32 mouse cellular contexts compared by ENCODE assay signal in genomic region chr2:59538031-59538430, GRCm38 (mm10). TPM values are rescaled to one million over a fixed set of nuclear protein-coding genes. Genes with fewer than 3 reads are reported as not detected.
DNase-seq lines count a peak whose midpoint lies in the region; ATAC-seq lines count a peak whose summit lies in the region.
"Had no signal": no experiment of that assay in that cellular context is flagged by ENCODE, and none has a peak within 500 bp of the region (broad histone marks: within the 10 kb centered on the region; RNA-seq: fewer than 3 reads in every experiment).

No protein-coding gene starts in this region.

- no peak for DNase-seq in frontal cortex, postnatal 10 days (ENCODE audit: low spot score in 2 of 2)
- DNase-seq in left cerebral cortex, adult 18-20 months (ENCODE audit: low spot score in 2 of 2) = peak; percentile 6 to 21
- no peak for DNase-seq in left cerebral cortex, adult 11 months (ENCODE audit: low spot score)
- peak; percentile 43 for DNase-seq in embryonic facial prominence, embryonic 10.5 days (ENCODE audit: low spot score)
- no peak for DNase-seq in lung, adult 18-20 months
- DNase-seq: adrenal gland, postnatal 10 days; B cell, adult 2 months; cerebellum, adult 8-10 months; gastrocnemius, postnatal 14 days; heart, adult 18-20 months; heart, postnatal 10 days; kidney, adult 9 months; kidney, postnatal 14 days; lung, adult 2 months; lung, postnatal 14 days; right cerebral cortex, postnatal 4 days; thymus, postnatal 36 days had no signal

- H3K9me3 ChIP-seq in embryonic facial prominence, embryonic 10.5 days = no peaks in the 10 kb centered on the region
- H3K9me3 ChIP-seq in limb, embryonic 13.5 days = no peaks in the 10 kb centered on the region
- H3K9me3 ChIP-seq: G1E; heart, embryonic 12.5 days; liver, embryonic 12.5 days; midbrain, embryonic 13.5 days; neural tube, embryonic 12.5 days; stomach, embryonic 15.5 days had no signal

- peak; percentile 29 for ATAC-seq in frontal cortex, adult (ENCODE audit: low TSS enrichment)
- peak; percentile 73; the same call in 1 of the 2 replicates for ATAC-seq in limb, embryonic 13.5 days (ENCODE audit: low FRiP score, low read depth)
- ATAC-seq in megakaryocyte, adult 5-6 weeks (ENCODE audit: poor library complexity, severe bottlenecking) = no peak
- ATAC-seq: activated CD4-positive, CD25-positive, alpha-beta regulatory T cell, adult 4 months; forebrain, embryonic 14.5 days; hindbrain, postnatal 0 days; intestine, embryonic 16.5 days; liver, embryonic 12.5 days; midbrain, embryonic 13.5 days had no signal

- H3K36me3 ChIP-seq in embryonic facial prominence, embryonic 10.5 days (replicated peaks) = no peaks in the 10 kb centered on the region
- H3K36me3 ChIP-seq in limb, embryonic 13.5 days = no peaks in the 10 kb centered on the region
- H3K36me3 ChIP-seq: G1E; heart, embryonic 12.5 days; liver, embryonic 12.5 days; midbrain, embryonic 13.5 days; neural tube, embryonic 12.5 days; stomach, embryonic 15.5 days had no signal

- no peaks in the 10 kb centered on the region for H3K27me3 ChIP-seq in embryonic facial prominence, embryonic 10.5 days (replicated peaks; ENCODE audit: low read depth, poor library complexity, severe bottlenecking)
- H3K27me3 ChIP-seq in limb, embryonic 13.5 days = no peaks in the 10 kb centered on the region
- H3K27me3 ChIP-seq: CH12.LX; heart, embryonic 12.5 days; liver, embryonic 12.5 days; neural tube, embryonic 12.5 days; stomach, embryonic 15.5 days had no signal

- no peak overlapping the region for H3K27ac ChIP-seq in embryonic facial prominence, embryonic 10.5 days (replicated peaks)
- H3K27ac ChIP-seq in limb, embryonic 13.5 days = no peak overlapping the region; the same call in 1 of the 2 replicates
- H3K27ac ChIP-seq: hindbrain, postnatal 0 days; liver, embryonic 12.5 days; midbrain, embryonic 13.5 days; neural tube, embryonic 12.5 days; stomach, embryonic 15.5 days had no signal

- no peak overlapping the region for H3K4me2 ChIP-seq in limb, embryonic 13.5 days (replicated peaks)
- H3K4me2 ChIP-seq: heart, embryonic 12.5 days; liver, embryonic 12.5 days; midbrain, embryonic 13.5 days; neural tube, embryonic 12.5 days; stomach, embryonic 15.5 days had no signal

- peaks cover 48% of the 10 kb centered on the region for H3K4me1 ChIP-seq in embryonic facial prominence, embryonic 10.5 days
- H3K4me1 ChIP-seq in limb, embryonic 13.5 days = peaks cover 33% of the 10 kb centered on the region
- H3K4me1 ChIP-seq: liver, embryonic 12.5 days; midbrain, embryonic 13.5 days; stomach, embryonic 15.5 days had no signal

- WGBS in embryonic facial prominence, embryonic 10.5 days = 44% methylated on average over 7 of the region's 7 CpGs
- 14% methylated on average over 7 of the region's 7 CpGs for WGBS in limb, embryonic 13.5 days

- no peak overlapping the region for H3K9ac ChIP-seq in limb, embryonic 13.5 days
- H3K9ac ChIP-seq: heart, embryonic 12.5 days; liver, embryonic 12.5 days; midbrain, embryonic 13.5 days; neural tube, embryonic 12.5 days; stomach, embryonic 15.5 days had no signal

- no peak overlapping the region for H3K4me3 ChIP-seq in embryonic facial prominence, embryonic 10.5 days
- H3K4me3 ChIP-seq in limb, embryonic 13.5 days = no peak overlapping the region
- H3K4me3 ChIP-seq: heart, embryonic 12.5 days; liver, embryonic 12.5 days; midbrain, embryonic 13.5 days; neural tube, embryonic 12.5 days; stomach, embryonic 15.5 days had no signal

RNA-seq across cellular contexts. Expression of gene Dapl1, which starts 53.6 kb away (rescaled TPM):
- 1 to 10 TPM; 1.7 to 2.6 TPM for total RNA-seq in left cerebral cortex, adult 18-20 months (2021)
- polyA plus RNA-seq in embryonic facial prominence, embryonic 10.5 days (2016; fragmentation: Nextera tagmentation; extraction: Ambion mirVana) = 8.5 and 11.3 TPM in 2 replicates
- polyA plus RNA-seq in limb, embryonic 13.5 days (2015; fragmentation: Nextera tagmentation; extraction: Ambion mirVana) = 1.2 and 1.7 TPM in 2 replicates
- total RNA-seq in megakaryocyte, adult 5-6 weeks (2015) = 0.43 TPM in 1 of 2 replicates, not detected in the other
- 0.66 TPM in 1 of 2 replicates, not detected in the other for total RNA-seq in megakaryocyte, adult 5-6 weeks (2017)
- total RNA-seq: CH12.LX; G1E; gastrocnemius, postnatal 14 days; heart, postnatal 10 days; hindbrain, postnatal 0 days; megakaryocyte progenitor cell, adult 5-6 weeks had no signal
- polyA plus RNA-seq: G1E; intestine, embryonic 16.5 days; liver, embryonic 12.5 days; neural tube, embryonic 12.5 days had no signal

Comparison
In these comparisons a context has a peak if more than half of its experiments do, and no peak if none do; other contexts are left out.
1. DNase-seq: peak in left cerebral cortex, adult 18-20 months (2 of 2) and embryonic facial prominence, embryonic 10.5 days (single experiment); none in frontal cortex, postnatal 10 days (0 of 2), left cerebral cortex, adult 11 months (single experiment) and lung, adult 18-20 months (0 of 2).